Mouse (Mus musculus): ENCODE measurements around the gene Dbx2. TPM values are rescaled to one million over a fixed set of nuclear protein-coding genes. Genes with fewer than 3 reads are reported as not detected.

Dbx2 gene
- polyA plus RNA-seq (2015; fragmentation: Nextera tagmentation; extraction: Ambion mirVana): not detected in 2 replicates

DNA sequence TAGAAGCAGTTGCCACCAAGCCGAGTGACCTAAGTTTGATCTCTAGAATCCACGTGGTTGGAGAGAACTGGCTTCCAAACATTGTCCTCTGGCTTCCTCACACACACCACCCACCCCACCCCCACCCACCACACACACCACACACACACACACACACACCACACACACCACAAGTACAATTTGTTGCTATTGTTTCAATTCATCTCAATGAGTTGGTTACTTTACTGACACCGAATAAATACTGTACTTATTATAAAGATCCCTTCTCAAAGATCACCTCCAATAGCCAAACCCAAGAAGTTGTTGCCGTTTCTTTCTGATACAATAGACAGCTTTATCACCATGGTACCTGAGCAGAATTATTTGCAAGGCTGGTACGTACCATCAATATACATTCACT lies at the start of gene Dbx2:
Gene Dbx2, minus strand, starts transcription at position 101 of the 400 bp plus-strand sequence.
- no peak for DNase-seq (ENCODE audit: low spot score)
- WGBS: 70% methylated on average over 5 of the region's 5 CpGs
- no peak within 1 kb of the TSS for H3K27ac ChIP-seq (ENCODE audit: low read length)
- ATAC-seq: no peak
- no peaks in the 10 kb centered on the region for H3K36me3 ChIP-seq (ENCODE audit: insufficient read depth, low read length)
- peaks cover 30% of the 10 kb centered on the region; the same call in 1 of the 2 replicates for H3K27me3 ChIP-seq (replicated peaks; ENCODE audit: insufficient read depth, low read length)
- no peak within 1 kb of the TSS for H3K4me3 ChIP-seq (ENCODE audit: low read depth, low read length)
- H3K4me1 ChIP-seq (ENCODE audit: insufficient read depth, low read depth, low read length): no peaks in the 10 kb centered on the region
- TF ChIP-seq EP300 (IDR thresholded peaks at IDR 0.05) (no peak), CTCF (IDR thresholded peaks at IDR 0.05) (no peak)
- no peak within 1 kb of the TSS for H3K4me2 ChIP-seq (replicated peaks; ENCODE audit: low read depth, low read length)
- no peak within 1 kb of the TSS for H3K9ac ChIP-seq (replicated peaks; ENCODE audit: low read depth)
- no peaks in the 10 kb centered on the region for H3K9me3 ChIP-seq (ENCODE audit: low read length)

DNA sequence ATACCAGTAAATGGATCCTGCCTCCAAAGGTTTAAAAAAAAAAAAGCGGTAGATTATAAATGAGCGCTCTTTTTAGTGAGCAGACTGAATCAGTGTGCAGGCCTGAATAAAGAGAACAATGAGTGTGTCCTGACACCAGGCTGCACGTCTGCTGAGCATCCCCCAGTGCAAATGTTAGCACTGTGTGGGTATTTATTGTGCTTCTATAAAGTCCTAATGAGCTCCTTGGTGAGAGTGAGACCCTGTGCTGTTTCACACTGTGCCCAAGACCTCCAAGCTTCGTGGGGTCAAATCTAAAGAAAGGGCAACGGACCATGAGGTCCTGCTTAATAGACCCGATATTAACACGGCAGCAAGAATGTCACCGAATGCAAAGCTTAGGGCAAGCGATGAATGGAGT lies 46.4 kb upstream of the Dbx2 start:
- no peak overlapping the region for H3K27ac ChIP-seq (ENCODE audit: low read length)
- H3K27me3 ChIP-seq (replicated peaks; ENCODE audit: insufficient read depth, low read length): no peaks in the 10 kb centered on the region
- DNase-seq (ENCODE audit: low spot score): no peak
- no peak for ATAC-seq
- H3K4me2 ChIP-seq (replicated peaks; ENCODE audit: low read depth, low read length): no peak overlapping the region
- no peaks in the 10 kb centered on the region for H3K4me1 ChIP-seq (ENCODE audit: insufficient read depth, low read depth, low read length)
- no peak overlapping the region for H3K9ac ChIP-seq (replicated peaks; ENCODE audit: low read depth)
- 84% methylated on average over 9 of the region's 9 CpGs for WGBS
- H3K36me3 ChIP-seq (ENCODE audit: insufficient read depth, low read length): no peaks in the 10 kb centered on the region
- TF ChIP-seq CTCF (IDR thresholded peaks at IDR 0.05): no peak
- TF ChIP-seq EP300 (IDR thresholded peaks at IDR 0.05): no peak
- no peaks in the 10 kb centered on the region for H3K9me3 ChIP-seq (ENCODE audit: low read length)
- H3K4me3 ChIP-seq (ENCODE audit: low read depth, low read length): no peak overlapping the region

DNA sequence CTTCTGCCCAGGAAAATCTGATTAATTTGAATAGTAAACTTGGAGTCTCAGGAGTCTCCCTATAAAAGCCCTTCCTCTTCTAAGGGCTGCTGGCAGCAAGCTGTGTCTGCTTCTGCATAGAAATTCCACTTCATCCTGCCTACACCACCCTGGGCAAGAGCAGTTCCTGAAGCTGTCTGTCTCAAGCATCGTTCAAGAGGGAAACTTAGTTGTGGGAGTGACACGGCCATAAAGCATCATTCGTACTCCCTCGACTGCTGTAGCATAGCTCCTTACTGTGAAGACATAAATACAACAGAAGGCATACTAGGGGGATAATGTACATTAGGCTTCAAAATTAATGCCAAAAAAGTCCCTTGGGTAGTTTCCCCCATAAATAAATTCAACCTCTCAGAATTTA lies 45.8 kb upstream of the Dbx2 start:
- TF ChIP-seq CTCF (IDR thresholded peaks at IDR 0.05): no peak
- TF ChIP-seq EP300 (IDR thresholded peaks at IDR 0.05): no peak
- 56% methylated on average over 4 of the region's 4 CpGs for WGBS
- DNase-seq (ENCODE audit: low spot score): no peak

DNA sequence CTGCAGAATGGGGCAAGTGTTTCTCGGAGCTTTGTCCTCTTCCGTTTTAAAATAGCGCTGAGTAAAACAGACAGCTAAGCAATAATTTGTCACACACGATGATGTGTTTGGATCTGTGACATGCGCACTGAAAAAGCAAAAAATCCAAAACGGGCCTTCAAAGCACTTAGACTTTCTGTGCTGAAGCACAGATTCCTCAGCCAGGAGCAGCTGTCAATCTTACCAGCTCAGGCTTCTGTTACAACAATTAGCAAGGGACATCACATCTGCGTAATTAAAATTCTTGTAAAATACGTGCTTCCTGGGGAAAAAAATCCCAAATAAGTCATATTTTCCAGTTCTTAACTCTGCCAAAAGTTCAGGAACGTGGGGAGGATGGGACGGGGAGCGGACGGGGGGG lies 43.6 kb upstream of the Dbx2 start:
- 68% methylated on average over 12 of the region's 12 CpGs for WGBS
- H3K27ac ChIP-seq (ENCODE audit: low read length): no peak overlapping the region
- DNase-seq (ENCODE audit: low spot score) (no peak), ATAC-seq (no peak)
- H3K9me3 ChIP-seq (ENCODE audit: low read length): no peaks in the 10 kb centered on the region
- no peaks in the 10 kb centered on the region for H3K4me1 ChIP-seq (ENCODE audit: insufficient read depth, low read depth, low read length)
- TF ChIP-seq EP300 (IDR thresholded peaks at IDR 0.05): no peak
- TF ChIP-seq CTCF (IDR thresholded peaks at IDR 0.05): no peak
- no peak overlapping the region for H3K4me2 ChIP-seq (replicated peaks; ENCODE audit: low read depth, low read length)
- no peak overlapping the region for H3K9ac ChIP-seq (replicated peaks; ENCODE audit: low read depth)
- H3K27me3 ChIP-seq (replicated peaks; ENCODE audit: insufficient read depth, low read length): no peaks in the 10 kb centered on the region
- H3K4me3 ChIP-seq (ENCODE audit: low read depth, low read length): no peak overlapping the region
- no peaks in the 10 kb centered on the region for H3K36me3 ChIP-seq (ENCODE audit: insufficient read depth, low read length)

More for the DNA sequence above, 45.8 kb upstream of the Dbx2 start:
- Histone ChIP-seq H3K27ac (ENCODE audit: low read length) (no peak overlapping the region), H3K36me3 (ENCODE audit: insufficient read depth, low read length) (no peaks in the 10 kb centered on the region), H3K9ac (replicated peaks; ENCODE audit: low read depth) (no peak overlapping the region), H3K4me2 (replicated peaks; ENCODE audit: low read depth, low read length) (no peak overlapping the region), H3K9me3 (ENCODE audit: low read length) (no peaks in the 10 kb centered on the region), H3K27me3 (replicated peaks; ENCODE audit: insufficient read depth, low read length) (no peaks in the 10 kb centered on the region), H3K4me1 (ENCODE audit: insufficient read depth, low read depth, low read length) (no peaks in the 10 kb centered on the region), H3K4me3 (ENCODE audit: low read depth, low read length) (no peak overlapping the region)
- no peak for ATAC-seq

DNA sequence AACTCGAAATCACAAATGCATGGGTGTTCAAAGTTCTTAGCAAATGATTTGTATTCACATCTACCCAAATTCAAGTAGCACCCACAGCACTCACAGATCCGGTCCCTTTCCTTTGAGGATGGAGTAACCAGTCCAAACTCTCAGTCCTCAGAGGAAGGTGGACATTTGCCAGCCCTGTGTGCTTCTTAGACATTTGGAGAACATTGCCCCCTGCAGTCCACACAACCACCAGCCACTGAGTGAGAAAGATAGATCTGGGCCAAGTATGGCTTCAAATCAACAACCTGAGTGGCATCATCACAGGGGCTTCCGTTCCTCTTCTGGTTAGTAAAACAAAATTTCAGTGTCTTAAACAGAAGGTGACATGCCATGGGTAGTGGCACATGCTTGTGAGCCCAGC lies 38.0 kb upstream of the Dbx2 start:
- ATAC-seq (no peak), DNase-seq (ENCODE audit: low spot score) (no peak)
- Histone ChIP-seq H3K4me2 (replicated peaks; ENCODE audit: low read depth, low read length) (no peak overlapping the region), H3K9me3 (ENCODE audit: low read length) (no peaks in the 10 kb centered on the region), H3K9ac (replicated peaks; ENCODE audit: low read depth) (no peak overlapping the region), H3K4me1 (ENCODE audit: insufficient read depth, low read depth, low read length) (no peaks in the 10 kb centered on the region), H3K36me3 (ENCODE audit: insufficient read depth, low read length) (no peaks in the 10 kb centered on the region), H3K27ac (ENCODE audit: low read length) (no peak overlapping the region), H3K4me3 (ENCODE audit: low read depth, low read length) (no peak overlapping the region), H3K27me3 (replicated peaks; ENCODE audit: insufficient read depth, low read length) (no peaks in the 10 kb centered on the region)
- TF ChIP-seq CTCF (IDR thresholded peaks at IDR 0.05): no peak
- no peak for TF ChIP-seq EP300 (IDR thresholded peaks at IDR 0.05)
- WGBS: 66% methylated on average over 3 of the region's 3 CpGs

DNA sequence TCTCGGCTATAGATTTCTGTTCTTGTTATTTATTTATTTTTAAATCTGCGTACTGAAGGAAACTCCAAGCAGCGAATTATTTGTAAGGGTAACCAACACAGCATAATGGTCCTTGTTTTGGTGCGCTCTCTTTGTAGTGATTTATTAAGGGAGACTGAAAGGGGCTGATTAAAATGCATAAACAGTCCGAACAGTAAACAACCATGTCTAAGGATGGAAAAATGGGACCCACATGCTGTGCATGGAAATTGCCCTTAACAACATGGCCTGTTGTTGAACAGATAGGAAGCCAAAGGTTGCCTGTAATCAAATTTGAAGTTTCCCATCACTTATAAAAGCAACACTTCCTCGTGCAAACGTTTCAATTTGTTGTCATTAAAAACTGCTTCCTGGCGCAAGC lies 35.8 kb upstream of the Dbx2 start:
- TF ChIP-seq EP300 (IDR thresholded peaks at IDR 0.05) (no peak), CTCF (IDR thresholded peaks at IDR 0.05) (no peak)
- H3K4me2 ChIP-seq (replicated peaks; ENCODE audit: low read depth, low read length): no peak overlapping the region
- WGBS: 54% methylated on average over 8 of the region's 8 CpGs
- DNase-seq (ENCODE audit: low spot score): no peak
- H3K36me3 ChIP-seq (ENCODE audit: insufficient read depth, low read length): no peaks in the 10 kb centered on the region
- H3K27me3 ChIP-seq (replicated peaks; ENCODE audit: insufficient read depth, low read length): no peaks in the 10 kb centered on the region
- ATAC-seq: no peak
- H3K4me1 ChIP-seq (ENCODE audit: insufficient read depth, low read depth, low read length): no peaks in the 10 kb centered on the region
- H3K9me3 ChIP-seq (ENCODE audit: low read length): no peaks in the 10 kb centered on the region
- no peak overlapping the region for H3K27ac ChIP-seq (ENCODE audit: low read length)
- no peak overlapping the region for H3K9ac ChIP-seq (replicated peaks; ENCODE audit: low read depth)
- no peak overlapping the region for H3K4me3 ChIP-seq (ENCODE audit: low read depth, low read length)

GRCm38 (mm10) chr15:95691129-95691528 lies 35.4 kb upstream of the Dbx2 start:
- Histone ChIP-seq H3K4me2 (replicated peaks; ENCODE audit: low read depth, low read length) (no peak overlapping the region), H3K9me3 (ENCODE audit: low read length) (no peaks in the 10 kb centered on the region), H3K4me1 (ENCODE audit: insufficient read depth, low read depth, low read length) (no peaks in the 10 kb centered on the region), H3K9ac (replicated peaks; ENCODE audit: low read depth) (no peak overlapping the region), H3K4me3 (ENCODE audit: low read depth, low read length) (no peak overlapping the region), H3K36me3 (ENCODE audit: insufficient read depth, low read length) (no peaks in the 10 kb centered on the region), H3K27me3 (replicated peaks; ENCODE audit: insufficient read depth, low read length) (no peaks in the 10 kb centered on the region), H3K27ac (ENCODE audit: low read length) (no peak overlapping the region)
- no peak for TF ChIP-seq EP300 (IDR thresholded peaks at IDR 0.05)
- no peak for TF ChIP-seq CTCF (IDR thresholded peaks at IDR 0.05)
- ATAC-seq: no peak
- WGBS: 57% methylated on average over 5 of the region's 5 CpGs
- no peak for DNase-seq (ENCODE audit: low spot score)

All from lung, postnatal 0 days (tissue).